Mouse (Mus musculus): ENCODE results near the gene Rbfox3.

Gene Rbfox3

DNA sequence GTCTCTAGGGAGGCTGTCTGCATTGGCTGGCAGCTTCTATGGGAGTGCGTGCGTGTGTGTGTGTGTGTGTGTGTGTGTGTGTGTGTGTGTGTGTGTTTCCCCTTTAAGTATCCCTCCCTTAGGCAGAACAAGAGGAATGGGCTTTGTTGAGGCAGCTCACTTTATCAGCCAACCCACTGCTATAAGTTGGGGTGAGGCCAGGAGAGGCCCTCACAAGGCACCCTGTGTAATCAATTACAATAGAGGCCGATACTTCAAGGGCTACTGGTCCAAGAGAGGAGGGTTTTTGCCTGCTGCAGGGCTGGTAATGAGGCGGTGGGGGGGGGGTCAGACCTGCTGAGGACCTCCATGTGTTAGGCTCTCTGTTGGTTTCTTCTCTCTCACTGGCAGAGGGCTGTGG is 357.5 kb downstream of the Rbfox3 start:
- no peak for DNase-seq (ENCODE audit: low spot score in 2 of 2)

DNA sequence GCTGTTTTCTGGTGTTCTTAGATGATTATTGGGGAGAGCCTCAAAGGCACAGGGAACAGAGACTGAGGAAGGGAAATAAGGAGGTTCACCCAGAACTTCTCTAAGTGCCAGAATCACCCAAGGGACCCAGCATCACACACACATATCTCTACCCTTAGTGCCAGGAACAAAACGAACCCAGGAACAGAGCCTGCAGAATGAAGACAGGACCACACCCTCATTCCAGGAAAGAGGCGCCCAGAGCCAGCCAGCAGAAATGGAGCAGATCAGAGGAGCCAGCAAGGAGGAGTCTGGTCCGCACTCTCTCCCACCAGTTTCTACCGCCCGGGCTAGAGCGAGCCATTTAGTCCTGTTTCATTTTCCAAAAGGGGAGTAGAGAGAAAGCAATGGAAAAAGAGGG is 358.4 kb downstream of the Rbfox3 start:
- no peak for DNase-seq (ENCODE audit: low spot score in 2 of 2)

DNA sequence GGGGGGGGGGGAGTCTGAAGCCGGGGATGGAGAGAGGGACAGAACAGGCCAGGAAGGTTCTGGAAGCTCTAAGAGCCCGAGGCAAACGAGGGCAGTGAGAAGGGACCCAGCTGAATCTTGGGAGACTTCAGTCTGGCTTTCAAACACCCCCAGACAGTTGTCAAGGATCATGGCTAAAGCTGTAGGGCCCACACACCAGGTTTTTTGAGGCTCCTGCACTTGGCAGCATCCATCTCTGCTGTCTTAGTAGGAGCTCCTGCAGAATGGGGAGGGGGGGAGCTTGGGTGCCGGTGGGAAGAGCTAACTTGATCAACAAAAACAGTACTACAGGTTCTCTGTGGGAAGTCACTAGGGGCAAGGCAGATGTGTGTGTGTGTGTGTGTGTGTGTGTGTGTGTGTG is 358.9 kb downstream of the Rbfox3 start:
- DNase-seq (ENCODE audit: low spot score in 2 of 2) = peak in 1 of 2 experiments; percentile 30

DNA sequence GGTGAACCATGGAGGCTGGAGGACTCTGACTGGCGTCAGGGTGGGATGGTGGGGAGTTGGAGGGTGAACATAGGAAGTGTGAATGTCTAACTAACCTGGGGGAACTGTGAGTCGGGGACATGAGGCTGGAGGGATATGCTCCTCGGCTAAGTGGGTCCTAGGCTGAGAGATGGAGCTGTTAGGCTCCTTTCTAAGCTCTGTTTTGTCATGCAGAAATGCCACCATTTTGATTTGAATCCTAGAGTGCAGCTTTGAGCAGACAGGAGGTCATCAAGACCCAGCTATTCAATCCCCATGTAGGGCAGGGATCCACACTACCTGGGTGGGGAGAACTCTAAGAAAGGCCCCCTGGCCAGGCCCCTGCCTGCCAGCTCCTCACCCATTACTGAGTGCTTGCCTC is 359.7 kb downstream of the Rbfox3 start:
- DNase-seq (ENCODE audit: low spot score in 2 of 2) = no peak

DNA sequence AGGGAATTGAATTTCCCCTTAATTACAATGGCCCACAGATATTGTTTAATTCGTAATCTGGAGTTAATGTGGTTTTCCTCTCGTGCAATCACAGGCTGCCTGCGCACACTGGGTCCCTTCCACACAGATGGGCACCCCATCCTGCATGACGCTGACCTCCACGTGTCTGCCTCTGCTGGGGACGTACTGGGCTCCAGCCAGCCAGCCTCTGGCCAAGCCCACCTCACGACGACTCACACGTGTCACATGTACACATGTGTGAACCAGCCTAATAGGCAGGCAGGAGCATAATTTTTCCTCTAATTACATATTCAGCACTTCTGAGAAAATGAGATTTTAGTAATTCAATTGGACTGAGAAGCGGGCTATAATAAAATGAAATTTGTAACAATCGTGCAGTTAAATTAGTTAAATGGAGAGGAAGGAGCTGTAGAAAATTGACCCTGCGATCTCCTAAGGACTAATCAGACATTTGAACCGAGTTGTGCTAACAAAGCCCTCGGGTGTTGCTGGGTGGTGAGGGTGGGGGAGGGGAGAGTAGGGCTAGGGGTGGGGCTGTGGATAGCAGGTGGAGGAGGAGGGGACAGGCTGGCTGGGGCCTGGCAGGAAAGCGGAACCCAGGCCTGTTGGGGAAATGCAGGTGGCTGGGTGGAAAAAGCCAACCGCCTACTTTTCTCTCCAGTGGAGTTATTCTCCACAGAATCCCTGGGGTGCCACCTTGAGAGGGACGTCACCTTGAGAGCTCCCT is 360.4 kb downstream of the Rbfox3 start:
- DNase-seq (ENCODE audit: low spot score in 2 of 2) = no peak

DNA sequence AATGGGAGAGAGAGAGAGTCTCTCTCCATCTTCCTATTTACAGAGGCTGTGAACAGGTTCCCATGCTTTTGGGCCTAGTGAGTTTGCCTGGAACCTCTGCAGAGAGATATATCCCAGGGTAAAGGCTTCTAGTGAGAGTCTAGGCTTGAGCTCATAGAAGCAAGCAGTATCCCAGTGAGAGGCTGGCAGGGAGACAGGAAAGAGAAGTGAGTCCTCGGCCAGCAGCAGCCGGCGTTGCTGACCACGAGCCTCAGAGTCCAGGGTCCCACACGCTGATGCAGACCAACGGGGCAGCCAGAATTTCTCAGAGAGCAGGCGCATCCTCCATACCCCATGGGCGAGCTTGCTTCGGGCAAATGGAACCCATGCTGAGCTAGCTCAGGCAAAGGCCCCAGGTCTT is 363.2 kb downstream of the Rbfox3 start:
- no peak for DNase-seq (ENCODE audit: low spot score in 2 of 2)

DNA sequence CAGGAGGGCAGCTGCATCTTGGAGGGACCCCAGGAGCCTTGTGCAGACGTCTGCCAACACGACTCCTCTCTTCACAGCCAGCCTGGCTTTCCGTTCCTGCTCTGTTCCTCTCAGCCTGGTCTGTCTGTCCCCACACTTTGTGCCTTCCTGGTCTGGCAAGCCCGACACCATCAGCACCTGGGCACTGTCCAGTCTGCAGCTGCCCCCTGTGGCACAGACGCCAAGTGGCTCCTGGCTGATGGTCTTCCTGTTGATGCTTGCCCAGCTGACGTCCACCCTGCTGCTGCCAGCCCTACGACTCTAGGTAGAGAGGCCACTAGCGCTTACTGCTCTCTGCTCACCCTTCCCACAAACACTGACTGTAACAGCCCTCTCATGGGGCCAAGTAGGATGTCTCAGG is 365.1 kb downstream of the Rbfox3 start:
- no peak for DNase-seq (ENCODE audit: low spot score in 2 of 2)

DNA sequence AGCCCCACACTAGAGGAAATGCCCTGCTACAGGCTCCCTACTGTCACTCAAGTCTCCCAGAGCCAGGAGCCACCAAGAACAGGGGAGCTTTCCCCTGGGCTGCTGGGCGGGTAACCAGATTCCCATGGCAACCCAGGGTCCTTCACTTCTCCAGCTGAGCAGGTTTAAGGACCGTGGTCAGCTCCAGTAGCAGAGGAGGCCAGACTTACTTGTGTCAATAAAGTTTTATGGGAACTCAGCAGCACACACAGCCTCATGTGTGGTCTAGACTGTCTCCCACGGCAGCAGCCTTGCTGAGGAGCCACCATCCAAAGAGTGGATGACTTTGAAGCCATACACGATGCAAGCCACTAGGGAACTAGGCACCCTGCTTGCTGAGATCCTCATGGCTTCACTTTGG is 365.7 kb downstream of the Rbfox3 start:
- DNase-seq (ENCODE audit: low spot score in 2 of 2) = no peak

DNA sequence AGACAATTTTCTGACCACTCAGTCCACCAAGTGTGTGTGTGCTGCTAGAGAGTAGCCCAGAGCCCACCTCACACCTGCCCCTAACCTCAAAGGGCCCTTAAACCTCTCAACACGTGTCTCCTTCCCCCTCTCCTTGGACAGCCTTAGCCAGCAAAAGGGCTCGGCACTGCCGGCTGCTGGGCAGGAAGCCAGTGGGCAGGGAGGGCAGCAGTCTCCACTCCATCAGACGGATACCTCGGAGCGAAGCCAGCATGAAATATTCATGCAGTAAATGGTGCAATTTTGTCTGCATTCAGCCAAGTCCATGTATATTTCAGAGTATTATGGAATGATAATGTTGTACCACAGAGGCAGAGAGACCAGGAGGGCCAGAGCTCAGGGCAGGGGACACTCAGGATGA is 366.8 kb downstream of the Rbfox3 start:
- DNase-seq (ENCODE audit: low spot score in 2 of 2) = no peak

DNA sequence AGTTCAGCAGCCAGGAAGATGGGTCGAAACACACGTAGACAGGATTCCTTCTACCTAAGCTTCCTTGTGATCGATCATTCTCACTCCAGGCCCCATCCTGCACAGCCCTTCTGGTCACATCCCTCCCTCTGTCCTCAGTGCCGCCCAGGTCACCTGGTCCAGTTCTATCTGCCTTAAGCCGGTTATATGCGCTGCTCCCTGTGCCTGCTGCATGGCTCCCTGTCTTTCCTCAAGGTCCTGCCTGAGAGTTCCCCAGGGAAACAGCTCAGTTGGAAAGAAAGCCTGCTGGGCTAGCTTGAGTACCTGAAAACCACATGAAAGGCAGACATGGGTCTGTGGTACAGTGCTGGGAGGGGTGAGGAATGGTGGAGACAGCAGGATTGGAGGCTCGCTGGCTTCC is 368.5 kb downstream of the Rbfox3 start:
- no peak for DNase-seq (ENCODE audit: low spot score in 2 of 2)

DNA sequence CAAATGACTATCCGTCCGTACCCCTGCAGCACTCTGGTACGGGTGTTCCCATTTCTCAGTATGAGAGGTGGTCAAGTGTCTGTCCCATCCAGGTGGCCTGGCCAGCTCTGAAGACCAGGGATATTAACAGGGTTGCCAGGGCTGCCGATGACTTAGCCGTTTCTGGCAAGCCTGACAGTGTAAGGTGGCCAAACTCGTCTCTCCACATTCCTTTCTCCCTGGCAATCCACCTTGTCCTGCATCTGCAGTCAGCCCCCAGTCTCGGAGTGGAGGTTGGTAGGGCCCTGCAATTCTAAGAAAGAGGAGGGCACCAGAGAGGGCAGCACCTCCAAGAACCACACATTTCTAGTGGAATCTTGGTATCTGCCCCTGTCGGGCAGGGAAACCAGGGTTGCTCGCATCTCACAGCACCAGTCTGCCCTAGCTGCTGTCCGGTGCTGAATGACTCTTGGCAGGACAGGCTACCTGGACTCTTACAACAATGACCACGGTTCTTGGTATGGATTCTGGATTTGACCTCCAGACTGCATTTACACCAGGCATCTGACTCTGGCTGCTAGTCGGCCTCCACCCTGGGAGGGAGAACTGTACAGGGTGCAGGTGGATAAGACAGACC is 370.9 kb downstream of the Rbfox3 start:
- DNase-seq (ENCODE audit: low spot score in 2 of 2) = no peak

DNA sequence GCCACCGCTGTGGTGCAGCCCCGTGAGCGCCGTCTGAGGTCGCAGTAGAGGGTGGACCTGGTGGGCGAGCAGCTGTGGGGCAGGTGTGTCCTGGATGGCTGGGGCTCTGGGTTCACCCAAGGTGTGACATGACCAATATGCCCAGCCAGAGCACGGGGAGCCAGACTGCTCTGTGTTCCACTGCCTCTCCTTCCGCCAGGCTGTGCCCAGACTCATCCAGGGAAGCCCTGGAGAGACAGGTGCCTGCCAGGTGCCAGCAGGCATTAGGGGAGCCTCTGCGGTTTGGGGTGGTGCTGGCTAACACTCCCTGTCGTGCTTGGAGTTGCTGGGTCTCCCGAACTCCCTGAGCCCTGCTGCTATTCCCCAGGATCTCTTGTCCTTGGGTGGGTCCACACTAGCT is 373.4 kb downstream of the Rbfox3 start:
- DNase-seq (ENCODE audit: low spot score in 2 of 2) = no peak

DNA sequence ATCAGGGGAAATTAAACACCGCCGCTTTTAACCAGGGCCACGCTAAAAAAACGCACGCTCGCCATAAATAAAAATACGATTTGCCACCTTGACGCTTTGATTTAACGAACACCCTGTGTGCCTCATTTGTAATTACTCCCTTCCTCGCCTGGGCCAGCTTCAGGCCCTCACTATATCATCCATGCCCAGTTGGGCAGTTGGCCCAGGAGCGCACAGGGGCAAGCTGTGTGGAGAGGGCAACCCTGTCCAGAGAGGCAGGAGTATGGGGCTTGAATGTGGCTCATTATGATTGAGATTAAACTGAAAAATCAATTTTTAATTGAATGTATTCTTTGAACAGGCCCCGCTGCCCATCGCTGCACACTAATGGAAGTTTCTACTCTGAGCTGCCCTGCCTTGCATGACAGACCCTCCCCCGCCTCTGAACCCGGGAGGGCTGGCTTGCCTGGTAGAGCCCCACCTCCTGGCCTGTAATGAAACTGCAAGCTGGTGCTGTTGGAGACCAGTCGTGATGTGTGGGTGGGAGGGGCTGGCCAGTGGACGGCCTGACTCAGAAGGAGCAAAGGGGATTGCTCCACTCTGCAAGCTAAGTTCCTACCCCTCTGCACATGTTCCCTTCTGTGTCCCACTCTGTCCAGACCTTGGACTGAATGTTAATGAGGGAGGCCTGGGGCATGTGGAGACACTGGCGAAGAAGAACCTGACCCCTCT is 376.9 kb downstream of the Rbfox3 start:
- DNase-seq (ENCODE audit: low spot score in 2 of 2) = no peak

DNA sequence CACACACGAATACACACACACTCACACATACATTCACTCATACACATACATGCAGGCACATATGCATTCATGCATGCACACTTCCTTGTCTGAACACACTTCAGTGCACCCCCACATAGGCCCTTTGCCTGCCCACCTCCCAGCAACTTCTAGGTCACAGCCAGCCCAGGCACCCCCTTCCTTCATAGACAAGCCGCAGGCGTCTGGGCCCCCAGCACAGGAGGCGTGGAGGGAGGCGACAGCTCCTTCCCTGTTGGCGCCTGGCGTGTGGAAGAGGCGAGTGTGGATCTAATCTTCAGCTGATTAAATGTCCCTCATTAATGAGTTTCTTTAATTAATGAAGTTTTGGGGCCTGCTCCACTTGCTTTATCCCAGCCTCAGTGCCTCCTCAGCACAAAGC is 381.1 kb downstream of the Rbfox3 start:
- no peak for DNase-seq (ENCODE audit: low spot score in 2 of 2)

DNA sequence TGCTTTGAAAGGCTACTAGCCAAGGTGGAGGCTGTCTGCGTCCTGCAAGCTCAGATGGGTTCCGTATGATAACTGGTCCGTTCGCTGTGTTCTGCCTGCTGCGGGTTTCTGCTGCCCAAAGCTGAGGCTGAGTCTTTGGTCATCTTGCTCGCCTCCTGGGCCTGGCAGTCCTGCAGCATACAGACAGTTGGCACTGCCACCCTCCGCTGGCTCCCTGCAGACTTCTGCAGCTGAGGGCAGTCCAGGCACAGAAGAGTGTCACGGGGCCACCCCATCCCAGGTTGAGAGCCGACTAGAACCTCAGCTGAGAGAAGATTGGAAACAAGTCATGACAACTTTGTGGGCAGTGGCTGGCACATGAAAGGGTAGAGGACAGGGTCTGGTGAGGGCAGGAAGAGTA is 382.6 kb downstream of the Rbfox3 start:
- DNase-seq (ENCODE audit: low spot score in 2 of 2) = no peak

DNA sequence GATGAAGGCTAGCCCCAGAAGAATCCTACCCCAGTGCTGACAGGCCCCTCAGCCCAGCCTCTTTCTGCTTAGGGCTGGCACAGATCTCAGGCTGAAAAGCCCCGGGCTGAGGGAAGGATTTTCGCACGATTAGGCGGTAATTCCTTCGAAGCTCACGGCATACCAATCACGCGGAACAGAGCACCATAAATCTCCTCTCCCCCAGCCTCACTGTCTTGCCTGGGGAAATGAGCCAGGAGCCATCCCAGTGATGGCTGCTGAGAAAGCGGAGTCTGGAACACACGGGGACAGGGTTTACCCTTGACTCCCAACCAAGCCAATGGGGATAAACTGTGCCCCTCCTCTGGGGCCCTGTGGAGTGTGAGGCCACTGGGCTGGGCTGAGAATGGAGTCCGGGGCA is 386.3 kb downstream of the Rbfox3 start:
- DNase-seq (ENCODE audit: low spot score in 2 of 2) = no peak

DNA sequence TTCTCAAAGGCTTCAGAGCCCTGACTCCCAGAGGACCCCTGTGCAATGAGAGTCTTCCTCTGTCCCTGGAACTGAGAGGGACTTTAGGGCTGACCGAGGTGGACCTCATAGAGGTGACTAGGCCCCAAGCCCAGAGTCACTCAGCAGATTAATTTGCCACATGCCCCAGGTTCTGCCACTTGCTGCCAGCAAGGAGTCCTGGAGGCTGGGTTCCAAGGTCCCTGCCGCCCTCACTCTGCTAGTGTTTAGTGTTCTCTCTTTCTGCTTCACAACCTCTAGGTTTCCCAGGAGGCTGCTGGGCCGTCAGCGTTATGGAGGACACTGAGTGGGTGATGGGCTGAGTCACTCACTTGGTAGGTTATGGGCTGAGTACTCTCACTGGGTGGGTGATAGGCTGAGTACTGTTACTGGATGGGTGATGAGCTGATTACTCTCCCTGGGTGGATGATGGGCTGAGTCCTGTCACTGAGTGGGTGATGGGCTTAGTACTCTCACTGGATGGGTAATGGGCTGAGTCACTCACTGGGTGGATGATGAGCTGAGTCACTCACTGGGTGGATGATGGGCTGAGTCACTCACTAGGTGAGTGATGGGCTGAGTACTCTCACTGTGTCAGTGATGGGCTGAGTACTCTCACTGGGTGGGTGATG is 387.8 kb downstream of the Rbfox3 start:
- peak in 1 of 2 experiments; percentile 27 for DNase-seq (ENCODE audit: low spot score in 2 of 2)

DNA sequence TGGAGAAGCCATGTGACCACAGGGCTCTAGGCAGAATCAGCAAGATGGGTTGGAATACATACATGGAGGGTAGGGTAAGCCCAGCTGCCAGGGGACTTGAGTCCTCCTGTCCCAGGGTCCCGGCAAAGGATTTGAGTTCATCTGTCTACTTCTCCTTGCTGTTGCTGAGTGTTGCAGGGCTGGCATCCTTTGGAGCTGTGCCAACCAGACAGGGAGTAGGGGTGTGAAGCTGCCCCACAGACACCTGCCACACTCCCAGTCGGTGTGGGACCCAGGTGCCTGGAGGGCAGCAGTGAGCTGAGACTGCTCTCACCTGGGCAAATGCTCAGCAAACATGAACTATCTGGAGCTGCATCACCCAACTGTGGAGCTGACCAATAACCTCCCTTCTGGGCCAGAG is 390.5 kb downstream of the Rbfox3 start:
- no peak for DNase-seq (ENCODE audit: low spot score in 2 of 2)

DNA sequence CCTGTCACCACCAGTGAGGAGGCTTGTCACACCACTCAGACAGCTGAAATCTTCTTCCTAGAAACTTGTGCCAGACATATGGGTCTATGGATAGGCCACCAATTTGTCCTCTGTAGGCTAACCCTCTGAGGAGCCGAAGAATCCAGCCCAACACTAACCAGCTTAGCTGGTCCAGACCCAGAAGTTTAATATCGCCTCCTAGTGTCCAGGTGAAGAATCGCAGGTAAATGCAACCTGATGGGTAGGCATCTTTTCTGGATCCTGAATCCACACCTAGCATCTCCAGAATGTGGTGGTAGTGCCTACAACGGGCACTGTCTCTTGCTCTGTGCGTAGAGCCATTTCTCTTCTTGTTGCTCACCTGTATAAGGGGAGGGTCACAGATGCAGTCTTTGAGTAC is 391.1 kb downstream of the Rbfox3 start:
- no peak for DNase-seq (ENCODE audit: low spot score in 2 of 2)

DNA sequence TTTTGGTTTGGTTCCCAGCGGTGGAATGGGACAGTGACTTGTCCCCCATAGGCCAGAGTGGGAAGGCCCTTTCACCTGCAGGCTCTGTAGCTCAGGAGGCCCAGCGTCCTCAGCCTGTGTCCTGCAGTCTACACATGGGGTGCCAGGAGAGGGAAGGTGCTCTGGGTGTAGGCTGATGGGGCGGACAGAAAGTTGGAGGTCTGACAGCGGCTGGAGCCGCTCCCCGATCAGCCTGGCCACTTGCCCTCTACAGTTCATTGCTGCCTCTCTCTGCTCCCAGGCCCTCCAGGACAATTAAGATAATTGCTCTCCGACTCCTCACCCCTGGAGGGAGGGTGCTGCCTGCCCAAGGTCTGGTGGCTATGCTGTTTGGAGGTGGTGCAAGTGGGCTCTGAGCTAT is 392.7 kb downstream of the Rbfox3 start:
- DNase-seq (ENCODE audit: low spot score in 2 of 2) = no peak

DNA sequence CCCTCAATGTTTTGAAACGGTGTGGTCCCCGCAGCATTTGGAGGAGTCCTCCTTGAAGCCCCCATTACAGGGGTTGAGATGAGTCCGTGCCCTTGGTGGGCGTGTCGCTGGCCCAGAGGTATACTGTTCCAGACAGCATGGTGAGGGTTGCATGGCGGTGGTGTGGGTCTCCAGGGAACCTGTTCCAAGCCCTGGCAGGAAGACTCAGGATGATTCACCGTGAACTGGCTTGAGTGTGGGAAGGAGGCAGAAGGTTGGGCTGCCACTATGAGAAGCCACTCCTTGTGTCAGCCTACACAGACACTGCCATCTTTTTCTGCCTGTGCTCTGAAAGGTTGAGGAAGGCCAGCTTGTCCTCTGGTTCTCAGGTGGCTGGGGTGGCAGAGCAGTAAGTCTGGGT is 393.5 kb downstream of the Rbfox3 start:
- DNase-seq (ENCODE audit: low spot score in 2 of 2) = no peak

DNA sequence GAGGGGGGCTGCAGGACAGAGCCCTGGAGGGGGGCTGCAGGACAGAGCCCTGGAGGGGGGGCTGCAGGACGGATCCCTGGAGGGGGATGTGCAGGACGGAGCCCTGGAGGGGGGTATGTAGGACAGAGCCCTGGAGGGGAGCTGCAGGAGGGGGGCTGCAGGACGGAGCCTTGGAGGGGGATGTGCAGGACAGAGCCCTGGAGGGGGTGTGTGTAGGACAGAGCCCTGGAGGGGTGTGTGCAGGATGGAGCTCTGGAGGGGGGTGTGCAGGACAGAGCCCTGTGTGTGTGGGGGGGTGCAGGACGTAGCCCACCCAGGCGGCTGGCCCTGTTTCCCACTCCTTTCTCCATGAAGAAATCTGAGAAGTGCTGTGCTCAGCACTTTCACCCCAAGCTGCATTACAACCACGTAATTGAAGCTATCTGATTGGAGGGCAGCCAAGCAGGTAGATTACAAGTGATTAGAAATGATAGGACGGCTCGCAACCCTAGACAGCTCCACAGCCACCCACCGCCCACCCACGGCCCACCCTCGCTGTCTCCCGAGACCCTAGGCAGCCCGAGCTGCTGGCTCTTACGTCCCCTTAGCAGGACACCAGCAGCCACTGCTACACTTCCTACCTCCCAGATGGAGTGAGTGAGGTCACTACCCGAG is 399.0 kb downstream of the Rbfox3 start:
- DNase-seq (ENCODE audit: low spot score in 2 of 2) = no peak

Data from left cerebral cortex, adult 9 months (tissue).